Mouse (Mus musculus) stomach, postnatal 0 days (tissue): ENCODE measurements around the gene Traf3ip2. TPM values are rescaled to one million over a fixed set of nuclear protein-coding genes. Genes with fewer than 3 reads are reported as not detected.
A peak's percentile ranks its signal among the peaks of the same experiment; 100 is the strongest.

Experiments used
- ATAC-seq: fragments of 200-750 bp; cut with Nextera tagmentation; 2 replicates; pipeline ENCODE4 v1.8.0; 2017; ENCODE audit not compliant: low FRiP score, low TSS enrichment
- DNase-seq: peaks from one replicate; pipeline ENCODE4 v3.0.0-alpha.2; 2016; ENCODE audit warnings: low spot score
- H3K27ac ChIP-seq: fragments of 300-500 bp; sonication (generic); replicated peaks from 2 replicates; pipeline ENCODE4 v1.5.1; 2014; ENCODE audit warnings: mild to moderate bottlenecking, control low read depth
- H3K27me3 ChIP-seq: fragments of 300-500 bp; sonication (generic); 2 replicates; pipeline ENCODE4 v1.6.1; 2014; ENCODE audit warnings: low read length; ENCODE audit not compliant: control insufficient read depth, insufficient read depth
- H3K36me3 ChIP-seq: fragments of 300-500 bp; sonication (generic); 2 replicates; pipeline ENCODE4 v1.6.1; 2014; ENCODE audit warnings: low read length, mixed read lengths; ENCODE audit not compliant: control insufficient read depth, insufficient read depth
- H3K4me1 ChIP-seq: fragments of 300-500 bp; sonication (generic); replicated peaks from 2 replicates; pipeline ENCODE4 v1.6.1; 2014; ENCODE audit warnings: antibody characterized with exemption; ENCODE audit not compliant: control insufficient read depth, insufficient read depth
- H3K4me2 ChIP-seq: fragments of 300-500 bp; sonication (generic); replicated peaks from 2 replicates; pipeline ENCODE4 v1.6.1; 2014; ENCODE audit warnings: low read depth, mild to moderate bottlenecking, control low read depth, moderate library complexity
- H3K4me3 ChIP-seq: fragments of 300-500 bp; sonication (generic); 2 replicates; pipeline ENCODE4 v1.5.1; 2014; ENCODE audit warnings: low read depth, low read length, control low read depth
- H3K9ac ChIP-seq: fragments of 300-500 bp; sonication (generic); 2 replicates; pipeline ENCODE4 v1.6.1; 2014; ENCODE audit warnings: mild to moderate bottlenecking, low read length, control low read depth, mixed read lengths
- H3K9me3 ChIP-seq: fragments of 300-500 bp; sonication (generic); 2 replicates; pipeline ENCODE4 v1.6.1; 2016; ENCODE audit warnings: low read length; ENCODE audit not compliant: control insufficient read depth
- CTCF ChIP-seq: IDR thresholded peaks from 2 replicates; pipeline ENCODE4 v1.5.1; 2016; ENCODE audit warnings: antibody characterized with exemption, low read depth, mild to moderate bottlenecking, moderate library complexity
- EP300 ChIP-seq: optimal IDR thresholded peaks from 2 replicates; pipeline ENCODE3; 2016; ENCODE audit warnings: antibody characterized with exemption
- WGBS: fragments of 180-500 bp; shearing (Covaris S2); extraction: QIAGEN DNeasy Blood & Tissue Kit; methylation state at CpG from one replicate; pipeline ENCODE4 v1.1.7; 2014; 5-methylcytosine and 5-hydroxymethylcytosine counted together
- polyA plus RNA-seq: library from polyadenylated mRNA; unstranded; fragments of >200 nt; fragmentation: Nextera tagmentation; extraction: Ambion mirVana; gene quantifications from 2 replicates; pipeline ENCODE4 v1.2.1, GENCODE M21; 2015

Gene Traf3ip2
- polyA plus RNA-seq, 1 experiment from 2014 or later = 19.4 TPM

GRCm38 (mm10) chr10:39650316-39650715, 37.6 kb downstream of the Traf3ip2 start:
- no peaks in the 10 kb centered on the region for H3K27me3 ChIP-seq
- H3K9me3 ChIP-seq = no peaks in the 10 kb centered on the region
- TF ChIP-seq EP300 = no peak
- no peak for TF ChIP-seq CTCF
- 87% methylated on average over 3 of the region's 3 CpGs for WGBS
- ATAC-seq (no peak), DNase-seq (no peak)
- 0 out of 2 replicates have a peak, but pooled peaks cover 3% of the 10 kb centered on the region for H3K4me1 ChIP-seq
- peaks cover 19% of the 10 kb centered on the region for H3K36me3 ChIP-seq
- H3K9ac ChIP-seq = no peak overlapping the region
- H3K4me3 ChIP-seq = no peak overlapping the region
- no peak overlapping the region for H3K27ac ChIP-seq
- H3K4me2 ChIP-seq = no peak overlapping the region

- Histone ChIP-seq H3K4me2 (no peak overlapping the region), H3K36me3 (peaks cover 16% of the 10 kb centered on the region), H3K27ac (no peak overlapping the region), H3K4me3 (no peak overlapping the region), H3K27me3 (no peaks in the 10 kb centered on the region), H3K4me1 (no peaks in the 10 kb centered on the region; the same call in 1 of the 2 replicates), H3K9ac (no peak overlapping the region), H3K9me3 (no peaks in the 10 kb centered on the region)
- no peak for TF ChIP-seq CTCF
- TF ChIP-seq EP300 = no peak
- 50% methylated on average over 8 of the region's 8 CpGs for WGBS
- ATAC-seq (no peak), DNase-seq (no peak)
These were observed 41.3 kb downstream of the Traf3ip2 start for GRCm38 (mm10) chr10:39654001-39654416.

GRCm38 (mm10) chr10:39658901-39659410, 46.2 kb downstream of the Traf3ip2 start:
- ATAC-seq (peak; percentile 6; the same call in 1 of the 2 replicates), DNase-seq (no peak)
- H3K4me1 ChIP-seq = peaks cover 4% of the 10 kb centered on the region; the same call in 1 of the 2 replicates
- H3K36me3 ChIP-seq = no peaks in the 10 kb centered on the region; the same call in 1 of the 2 replicates
- 16% methylated on average over 5 of the region's 5 CpGs for WGBS
- H3K9me3 ChIP-seq = no peaks in the 10 kb centered on the region
- no peaks in the 10 kb centered on the region for H3K27me3 ChIP-seq
- no peak overlapping the region for H3K4me3 ChIP-seq
- H3K4me2 ChIP-seq = no peak overlapping the region
- no peak overlapping the region; the same call in 1 of the 2 replicates for H3K9ac ChIP-seq
- peak overlapping the region; percentile 88 for H3K27ac ChIP-seq
- no peak for TF ChIP-seq CTCF
- TF ChIP-seq EP300 = no peak

- DNase-seq = peak; percentile 75
These were observed 46.9 kb downstream of the Traf3ip2 start for GRCm38 (mm10) chr10:39659411-39660268.

GRCm38 (mm10) chr10:39660269-39660655, 47.5 kb downstream of the Traf3ip2 start:
- ATAC-seq (no peak), DNase-seq (no peak)
- Histone ChIP-seq H3K4me2 (no peak overlapping the region), H3K27ac (peak overlapping the region; percentile 88), H3K4me3 (no peak overlapping the region), H3K9me3 (no peaks in the 10 kb centered on the region), H3K9ac (no peak overlapping the region), H3K27me3 (no peaks in the 10 kb centered on the region), H3K36me3 (no peaks in the 10 kb centered on the region), H3K4me1 (peaks cover 8% of the 10 kb centered on the region; the same call in 1 of the 2 replicates)
- TF ChIP-seq EP300 (no peak), CTCF (no peak)
- 21% methylated on average over 3 of the region's 3 CpGs for WGBS

More at GRCm38 (mm10) chr10:39659411-39660268, 46.9 kb downstream of the Traf3ip2 start:
- Histone ChIP-seq H3K27ac (peak overlapping the region; percentile 88), H3K9me3 (no peaks in the 10 kb centered on the region), H3K4me2 (no peak overlapping the region; the same call in 1 of the 2 replicates), H3K9ac (no peak overlapping the region; the same call in 1 of the 2 replicates), H3K4me3 (no peak overlapping the region), H3K36me3 (no peaks in the 10 kb centered on the region), H3K4me1 (peaks cover 4% of the 10 kb centered on the region; the same call in 1 of the 2 replicates), H3K27me3 (no peaks in the 10 kb centered on the region)
- ATAC-seq = peak; percentile 84
- WGBS = 10% methylated on average over 11 of the region's 11 CpGs
- TF ChIP-seq CTCF (no peak), EP300 (peak; percentile 78)

DNA sequence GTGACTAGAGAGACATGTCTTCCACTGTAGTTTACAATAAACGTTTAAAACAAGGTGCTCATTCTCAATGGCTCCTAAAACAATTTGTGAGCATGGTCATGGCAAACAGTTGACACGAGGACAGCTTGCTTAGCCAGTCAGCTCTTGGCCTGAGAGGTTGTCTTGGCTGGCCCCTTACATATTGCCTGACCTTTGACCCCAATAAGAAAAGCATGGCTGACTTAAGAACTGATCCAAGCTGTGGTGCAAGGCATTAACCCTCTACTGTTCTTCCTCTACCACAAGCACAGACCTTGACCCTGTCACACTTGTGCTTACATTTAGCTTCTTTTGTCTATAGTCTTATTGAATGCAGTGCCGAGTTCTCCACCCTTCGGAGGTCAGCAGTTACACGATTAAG, 48.0 kb downstream of the Traf3ip2 start:
- 28% methylated on average over 5 of the region's 5 CpGs for WGBS
- Histone ChIP-seq H3K9ac (no peak overlapping the region), H3K36me3 (no peaks in the 10 kb centered on the region), H3K4me2 (no peak overlapping the region), H3K27me3 (no peaks in the 10 kb centered on the region), H3K4me1 (peaks cover 8% of the 10 kb centered on the region; the same call in 1 of the 2 replicates), H3K9me3 (no peaks in the 10 kb centered on the region), H3K27ac (peak overlapping the region; percentile 88), H3K4me3 (no peak overlapping the region)
- DNase-seq (no peak), ATAC-seq (no peak)
- TF ChIP-seq CTCF = no peak
- TF ChIP-seq EP300 = no peak
